Mouse (Mus musculus): ENCODE measurements around the gene Theg.

Gene Theg

GRCm38 (mm10) chr10:79555238-79555724 lies 31.9 kb downstream of the Theg start:
- DNase-seq (ENCODE audit: low spot score) = no peak

- peak; percentile 68 for DNase-seq (ENCODE audit: low spot score)
These were observed 32.5 kb downstream of the Theg start, which contains the start of gene Mier2 for GRCm38 (mm10) chr10:79554330-79555237. Gene Mier2 (minus strand): TSS chr10:79555199.

GRCm38 (mm10) chr10:79553691-79554090 lies 33.4 kb downstream of the Theg start:
- DNase-seq (ENCODE audit: low spot score) = no peak

DNA sequence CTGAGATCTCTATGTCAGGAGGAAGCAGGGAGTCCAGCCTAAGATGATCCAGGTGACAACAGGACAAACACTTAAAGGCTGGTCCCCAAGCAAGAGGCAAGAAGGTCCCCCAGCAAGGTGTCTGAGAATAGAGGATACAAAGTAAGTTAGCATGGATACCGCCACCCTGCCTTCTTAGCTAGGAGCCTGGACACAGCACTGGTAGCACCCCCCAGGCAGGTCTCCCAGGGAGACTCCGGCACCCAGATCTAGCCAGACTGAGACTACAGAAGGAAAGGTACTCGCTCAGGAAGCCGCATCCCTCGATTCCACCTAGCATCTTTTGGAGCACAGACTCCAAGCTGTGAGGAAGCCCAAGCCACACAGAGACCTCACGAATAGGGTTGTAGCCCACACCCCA lies 34.0 kb downstream of the Theg start:
- no peak for DNase-seq (ENCODE audit: low spot score)

- DNase-seq (ENCODE audit: low spot score) = no peak
These were observed 34.6 kb downstream of the Theg start for GRCm38 (mm10) chr10:79552531-79552930.

DNA sequence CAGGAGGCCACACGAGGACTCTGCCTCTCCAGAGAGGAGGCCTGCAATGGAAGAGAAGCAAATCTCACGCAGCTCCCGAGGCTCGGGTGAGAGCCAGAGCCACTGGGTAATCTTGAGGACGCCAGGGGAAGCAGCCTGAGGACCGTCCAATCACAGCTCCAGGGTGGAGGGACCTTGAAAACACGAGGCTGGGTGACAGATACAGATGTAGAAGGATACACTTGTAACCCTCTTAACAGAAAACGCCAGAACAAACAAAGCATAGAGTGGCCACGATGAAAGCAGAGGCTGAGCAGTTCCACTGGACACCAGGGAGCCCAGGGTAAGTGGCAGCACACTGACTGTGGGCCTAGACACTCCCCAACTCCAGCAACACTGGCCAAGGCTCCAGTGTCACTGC lies 36.8 kb downstream of the Theg start:
- no peak for DNase-seq (ENCODE audit: low spot score)

DNA sequence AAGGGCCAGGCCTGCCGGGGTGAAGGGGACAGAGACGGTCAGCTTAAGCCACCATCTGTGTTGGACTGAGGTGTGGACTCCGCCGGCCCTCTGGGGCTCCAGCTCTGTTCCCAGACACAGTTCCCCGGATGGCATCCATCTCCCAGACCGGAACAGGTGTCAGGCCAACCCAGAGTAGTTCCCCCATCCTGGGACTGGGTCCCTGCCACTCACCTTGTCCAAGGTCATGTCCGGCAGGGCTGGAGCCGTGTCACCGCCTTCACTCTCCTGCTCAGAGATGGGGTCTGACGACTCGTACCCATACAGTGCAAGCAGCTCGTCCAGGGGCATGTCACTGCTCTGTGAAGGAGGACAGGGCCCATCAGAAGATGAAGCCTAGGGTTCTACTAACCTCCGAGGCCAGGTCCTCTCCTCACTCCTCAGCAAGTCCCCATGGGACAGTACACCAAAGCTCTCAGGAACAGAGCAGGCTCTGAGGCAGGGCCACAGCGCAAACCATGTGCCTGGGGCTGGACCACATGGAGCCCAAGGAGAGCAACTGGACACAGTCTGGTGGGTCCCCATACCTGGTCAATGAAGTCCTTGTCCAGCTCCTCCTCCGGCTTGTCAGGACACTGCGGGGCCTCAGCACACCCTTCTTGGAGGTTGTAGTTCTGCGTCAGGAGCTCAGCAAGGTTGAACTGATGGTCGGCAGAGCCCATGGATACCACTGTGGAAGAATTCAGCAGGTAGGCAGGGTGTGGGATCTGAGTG lies 38.0 kb downstream of the Theg start:
- DNase-seq (ENCODE audit: low spot score) = no peak

DNA sequence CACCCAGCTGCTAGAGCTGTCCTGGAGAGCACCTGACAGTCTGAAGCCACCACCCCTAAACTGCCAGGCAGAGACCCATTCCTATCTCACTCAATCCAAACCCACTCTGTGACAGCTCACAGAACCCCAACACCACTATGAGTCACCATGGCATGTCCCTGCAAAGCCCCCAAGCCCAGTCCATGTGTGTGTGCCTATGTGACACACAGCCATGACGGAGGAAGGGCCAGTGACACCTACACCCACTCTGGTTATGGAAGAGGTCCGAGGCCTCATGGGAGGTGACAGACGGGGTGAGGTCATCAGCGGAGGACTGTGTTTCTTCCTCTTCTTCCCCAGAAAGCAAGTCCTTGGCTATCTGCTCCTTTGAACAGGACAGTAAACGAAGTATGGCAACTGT lies 38.6 kb downstream of the Theg start:
- no peak for DNase-seq (ENCODE audit: low spot score)

GRCm38 (mm10) chr10:79547148-79547675 lies 39.9 kb downstream of the Theg start:
- DNase-seq (ENCODE audit: low spot score) = no peak

DNA sequence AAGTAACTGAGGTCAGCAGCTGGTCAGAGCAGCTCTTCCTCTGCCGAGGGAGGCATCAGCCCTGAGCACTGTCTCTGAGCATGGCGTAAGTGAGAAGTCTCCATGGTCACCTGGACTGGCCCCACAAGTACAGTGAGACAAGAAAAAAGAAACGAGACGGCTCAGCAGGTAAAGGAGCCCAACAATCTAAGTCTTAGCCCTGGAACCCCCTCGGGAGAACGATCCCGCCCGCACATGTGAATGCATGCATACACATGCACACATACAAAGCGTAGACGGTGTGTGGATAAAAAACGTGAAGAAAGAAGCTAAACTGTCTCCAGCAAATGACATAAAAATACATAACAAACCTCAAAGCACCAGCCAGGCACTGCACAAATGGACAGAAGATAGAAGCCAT lies 40.6 kb downstream of the Theg start:
- no peak for DNase-seq (ENCODE audit: low spot score)

- DNase-seq (ENCODE audit: low spot score) = no peak
These were observed 41.2 kb downstream of the Theg start for GRCm38 (mm10) chr10:79545891-79546290.

- DNase-seq (ENCODE audit: low spot score) = no peak
These were observed 42.5 kb downstream of the Theg start for GRCm38 (mm10) chr10:79544631-79545030.

DNA sequence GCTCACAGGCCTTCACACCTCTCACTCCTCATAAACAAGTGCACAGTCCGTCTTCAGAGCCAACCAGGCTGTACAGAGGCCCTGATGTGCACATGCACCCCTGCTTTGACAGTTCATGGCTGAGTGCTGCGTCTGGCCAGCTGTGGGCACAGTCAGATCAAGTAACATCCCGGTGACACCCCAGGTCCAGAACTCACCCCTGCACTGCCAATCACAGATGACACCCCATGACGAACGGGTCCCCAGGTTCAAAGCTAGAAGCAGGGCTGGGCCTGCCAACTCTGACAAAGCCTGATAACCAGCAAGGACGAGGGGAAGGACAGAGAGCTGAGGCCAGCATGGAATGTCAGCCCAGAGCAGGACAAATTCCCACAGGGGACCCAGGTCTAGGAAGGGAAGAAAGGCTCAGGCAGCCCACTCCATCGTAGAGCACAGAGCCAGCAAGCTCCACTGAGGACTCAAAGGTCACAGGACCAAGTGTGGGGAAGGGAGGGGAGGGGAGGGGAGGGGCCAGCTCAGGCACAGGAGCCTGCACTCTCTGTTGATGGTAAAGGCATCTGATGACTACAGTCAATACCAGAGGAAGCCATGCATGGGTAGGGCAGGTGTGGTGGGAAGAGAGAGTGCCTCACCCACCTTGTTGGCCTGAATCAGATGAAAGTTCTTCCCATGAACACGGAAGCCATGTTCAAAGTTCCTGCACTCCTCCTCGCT lies 43.1 kb downstream of the Theg start:
- DNase-seq (ENCODE audit: low spot score) = no peak

GRCm38 (mm10) chr10:79542171-79542570 lies 45.0 kb downstream of the Theg start:
- no peak for DNase-seq (ENCODE audit: low spot score)

GRCm38 (mm10) chr10:79541522-79541921 lies 45.6 kb downstream of the Theg start:
- no peak for DNase-seq (ENCODE audit: low spot score)

DNA sequence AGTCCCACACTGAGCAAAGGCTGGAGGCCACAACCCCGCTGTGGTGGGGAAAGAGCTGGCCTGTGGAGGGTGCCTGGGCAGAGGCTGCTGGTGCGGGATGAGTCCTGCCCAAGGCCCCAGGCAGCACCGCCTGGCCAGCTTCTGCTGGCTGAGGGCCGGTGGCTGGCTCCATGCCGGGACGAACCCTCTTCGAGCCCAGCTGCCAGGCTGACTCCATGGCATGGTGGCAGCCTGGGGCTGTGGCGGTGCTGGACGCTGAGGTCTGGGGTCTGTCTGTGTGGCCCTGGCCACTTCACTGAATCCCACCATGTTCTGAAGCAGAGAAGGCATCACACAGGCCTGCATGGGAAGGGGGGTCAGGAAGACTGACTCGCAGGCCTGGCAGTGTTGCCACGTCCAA lies 46.4 kb downstream of the Theg start:
- no peak for DNase-seq (ENCODE audit: low spot score)

DNA sequence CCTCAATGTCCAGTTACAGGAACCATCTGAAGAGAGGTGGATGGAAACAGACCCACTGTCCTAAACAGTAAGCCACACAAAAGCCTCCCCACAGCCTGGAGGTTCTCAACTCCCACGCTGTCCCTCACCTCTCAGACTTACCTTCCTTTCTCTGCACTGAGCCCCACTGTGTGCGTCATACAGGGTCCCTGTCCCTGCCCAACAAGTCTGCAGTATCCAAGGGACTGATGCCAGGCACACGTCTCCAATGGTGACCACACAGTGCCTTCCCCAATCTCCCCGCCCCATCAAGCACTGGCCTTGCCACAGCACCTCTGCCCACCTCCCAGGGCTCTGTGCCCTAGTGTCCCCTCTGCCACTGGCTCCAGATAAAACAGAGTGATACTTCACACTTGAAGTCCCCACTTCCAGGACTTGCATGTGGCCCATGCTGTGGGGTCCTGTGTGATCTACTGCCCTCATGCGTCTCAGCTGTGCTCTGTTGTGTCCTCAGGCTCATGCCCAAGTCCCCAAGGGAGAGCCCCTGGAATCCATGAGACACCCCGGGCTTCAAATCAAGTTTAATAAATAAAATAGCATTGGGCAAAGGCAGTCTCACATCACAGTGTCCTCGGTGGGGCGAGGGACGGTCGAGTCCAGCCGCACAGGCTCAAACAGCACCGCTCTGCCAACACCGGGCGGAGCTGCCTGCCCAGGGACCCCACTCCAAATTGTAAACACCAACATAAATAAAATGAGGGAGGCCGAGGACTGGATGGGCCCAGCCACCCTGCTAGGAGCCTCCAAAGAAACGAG lies 47.2 kb downstream of the Theg start:
- DNase-seq (ENCODE audit: low spot score) = no peak

DNA sequence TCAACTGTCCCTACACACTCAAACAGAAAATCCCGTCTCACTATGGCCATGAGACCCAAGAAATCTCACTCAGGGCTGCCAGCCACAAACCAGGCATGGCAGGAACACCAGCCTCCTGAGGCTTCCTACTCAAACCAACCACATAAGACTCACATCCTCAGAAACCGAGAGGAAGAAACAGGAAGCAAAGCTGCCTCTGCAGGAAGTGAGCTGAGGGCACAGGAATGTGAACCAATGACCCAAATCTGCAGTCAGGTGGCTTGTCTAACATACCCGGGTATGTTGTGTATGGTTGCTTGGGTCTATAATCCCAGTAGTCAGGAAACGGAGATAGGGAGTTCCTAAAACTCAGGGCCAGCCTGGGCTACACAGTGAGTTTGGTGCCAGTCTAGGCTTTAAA lies 48.3 kb downstream of the Theg start:
- DNase-seq (ENCODE audit: low spot score) = no peak

DNA sequence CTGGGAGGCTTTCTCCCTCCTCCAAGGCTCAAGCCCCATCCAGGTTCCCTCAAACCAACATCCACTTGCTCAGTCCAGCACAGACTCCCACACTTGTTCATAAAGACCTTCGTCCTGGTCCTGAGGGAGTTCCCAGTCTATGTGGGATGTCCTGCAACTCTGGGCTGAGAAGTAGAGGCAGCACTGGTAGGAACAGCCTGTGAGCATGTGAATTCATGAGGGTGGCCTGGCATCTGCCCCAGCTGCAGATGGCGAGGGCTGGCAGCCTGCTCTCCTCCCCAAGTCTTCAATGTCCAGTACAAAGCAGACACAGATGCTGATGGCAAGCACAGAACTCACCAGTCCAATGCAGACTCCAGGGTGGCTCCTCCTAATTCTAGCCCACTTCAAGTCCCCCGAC lies 48.8 kb downstream of the Theg start:
- DNase-seq (ENCODE audit: low spot score) = no peak

DNA sequence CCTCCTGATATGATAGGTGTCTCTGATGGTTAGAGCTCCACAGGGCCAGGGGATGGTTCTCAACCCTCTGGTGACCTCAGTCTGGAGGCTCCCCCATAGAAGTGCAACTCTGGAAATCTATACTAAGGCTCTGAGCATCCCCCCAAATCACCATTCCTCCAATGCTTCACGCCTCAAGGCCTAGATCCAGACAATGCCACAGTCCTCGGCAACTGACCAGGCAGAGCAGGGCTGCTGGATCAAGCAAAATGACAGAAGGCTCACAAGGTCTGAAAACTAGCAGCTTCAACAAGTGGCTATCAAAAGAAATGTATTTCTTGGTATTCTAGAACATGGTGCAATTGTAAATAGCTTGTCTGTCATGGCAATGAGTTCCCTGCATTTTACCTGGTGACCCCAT lies 49.4 kb downstream of the Theg start:
- DNase-seq (ENCODE audit: low spot score) = no peak

GRCm38 (mm10) chr10:79537271-79537670 lies 49.9 kb downstream of the Theg start:
- no peak for DNase-seq (ENCODE audit: low spot score)
